Mouse (Mus musculus): ENCODE results near the gene Kirrel3. TPM values are rescaled to one million over a fixed set of nuclear protein-coding genes. Genes with fewer than 3 reads are reported as not detected.

Gene Kirrel3
- polyA plus RNA-seq, 1 experiment from 2014 or later: 0.23 TPM

GRCm38 (mm10) chr9:34562437-34563000 is 76.8 kb downstream of the Kirrel3 start:
- H3K9ac ChIP-seq: no peak overlapping the region
- H3K4me3 ChIP-seq (replicated peaks): no peak overlapping the region
- ATAC-seq (ENCODE audit: low read depth) (no peak), DNase-seq (no peak)
- no peaks in the 10 kb centered on the region for H3K36me3 ChIP-seq
- H3K27me3 ChIP-seq: no peaks in the 10 kb centered on the region
- H3K9me3 ChIP-seq (replicated peaks): no peaks in the 10 kb centered on the region
- H3K4me2 ChIP-seq: no peak overlapping the region
- no peak overlapping the region for H3K27ac ChIP-seq
- WGBS (ENCODE audit: insufficient replicate concordance): 62% methylated on average over 9 of the region's 9 CpGs
- H3K4me1 ChIP-seq (replicated peaks): no peaks in the 10 kb centered on the region

- Histone ChIP-seq H3K9me3 (replicated peaks) (no peaks in the 10 kb centered on the region), H3K9ac (no peak overlapping the region), H3K27ac (no peak overlapping the region), H3K36me3 (no peaks in the 10 kb centered on the region), H3K4me2 (no peak overlapping the region), H3K27me3 (no peaks in the 10 kb centered on the region), H3K4me3 (replicated peaks) (no peak overlapping the region), H3K4me1 (replicated peaks) (no peaks in the 10 kb centered on the region)
- WGBS (ENCODE audit: insufficient replicate concordance): 49% methylated on average over 4 of the region's 4 CpGs
- DNase-seq: no peak
- ATAC-seq (ENCODE audit: low read depth): no peak
Measured at GRCm38 (mm10) chr9:34573906-34574305, 88.2 kb downstream of the Kirrel3 start.

- Histone ChIP-seq H3K9ac (no peak overlapping the region), H3K36me3 (no peaks in the 10 kb centered on the region), H3K9me3 (replicated peaks) (no peaks in the 10 kb centered on the region), H3K4me2 (no peak overlapping the region), H3K4me1 (replicated peaks) (no peaks in the 10 kb centered on the region), H3K27me3 (no peaks in the 10 kb centered on the region), H3K27ac (no peak overlapping the region), H3K4me3 (replicated peaks) (no peak overlapping the region)
- ATAC-seq (ENCODE audit: low read depth) (no peak), DNase-seq (no peak)
- WGBS (ENCODE audit: insufficient replicate concordance): 75% methylated on average over 6 of the region's 6 CpGs
Measured at GRCm38 (mm10) chr9:34574611-34575010, 88.9 kb downstream of the Kirrel3 start.

- Histone ChIP-seq H3K4me1 (replicated peaks) (no peaks in the 10 kb centered on the region), H3K9me3 (replicated peaks) (no peaks in the 10 kb centered on the region), H3K27ac (no peak overlapping the region), H3K27me3 (no peaks in the 10 kb centered on the region), H3K9ac (no peak overlapping the region), H3K4me2 (no peak overlapping the region), H3K4me3 (replicated peaks) (no peak overlapping the region), H3K36me3 (no peaks in the 10 kb centered on the region)
- ATAC-seq (ENCODE audit: low read depth) (no peak), DNase-seq (no peak)
- WGBS (ENCODE audit: insufficient replicate concordance): 64% methylated on average over 6 of the region's 6 CpGs
Measured at GRCm38 (mm10) chr9:34579174-34579573, 93.5 kb downstream of the Kirrel3 start.

- WGBS (ENCODE audit: insufficient replicate concordance): 79% methylated on average over 1 of the region's 1 CpGs
- Histone ChIP-seq H3K27me3 (no peaks in the 10 kb centered on the region), H3K9me3 (replicated peaks) (no peaks in the 10 kb centered on the region), H3K27ac (no peak overlapping the region), H3K4me2 (no peak overlapping the region), H3K4me3 (replicated peaks) (no peak overlapping the region), H3K36me3 (no peaks in the 10 kb centered on the region), H3K4me1 (replicated peaks) (no peaks in the 10 kb centered on the region), H3K9ac (no peak overlapping the region)
- DNase-seq (no peak), ATAC-seq (ENCODE audit: low read depth) (no peak)
Measured at GRCm38 (mm10) chr9:34580059-34580458, 94.4 kb downstream of the Kirrel3 start.

- H3K27ac ChIP-seq: no peak overlapping the region
- DNase-seq (no peak), ATAC-seq (ENCODE audit: low read depth) (no peak)
- no peak overlapping the region for H3K9ac ChIP-seq
- no peak overlapping the region for H3K4me2 ChIP-seq
- 58% methylated on average over 1 of the region's 1 CpGs for WGBS (ENCODE audit: insufficient replicate concordance)
- no peaks in the 10 kb centered on the region for H3K27me3 ChIP-seq
- no peaks in the 10 kb centered on the region for H3K36me3 ChIP-seq
- H3K4me1 ChIP-seq (replicated peaks): no peaks in the 10 kb centered on the region
- no peak overlapping the region for H3K4me3 ChIP-seq (replicated peaks)
- H3K9me3 ChIP-seq (replicated peaks): no peaks in the 10 kb centered on the region
Measured at GRCm38 (mm10) chr9:34582496-34582895, 96.8 kb downstream of the Kirrel3 start.

- Histone ChIP-seq H3K4me2 (no peak overlapping the region), H3K27ac (no peak overlapping the region), H3K36me3 (no peaks in the 10 kb centered on the region), H3K27me3 (no peaks in the 10 kb centered on the region), H3K4me3 (replicated peaks) (no peak overlapping the region), H3K9ac (no peak overlapping the region), H3K9me3 (replicated peaks) (no peaks in the 10 kb centered on the region), H3K4me1 (replicated peaks) (no peaks in the 10 kb centered on the region)
- WGBS (ENCODE audit: insufficient replicate concordance): 29% methylated on average over 2 of the region's 2 CpGs
- no peak for DNase-seq
- no peak for ATAC-seq (ENCODE audit: low read depth)
Measured at GRCm38 (mm10) chr9:34585487-34585886, 99.8 kb downstream of the Kirrel3 start.

GRCm38 (mm10) chr9:34586080-34586479 is 100.4 kb downstream of the Kirrel3 start:
- no peak overlapping the region for H3K4me2 ChIP-seq
- no peaks in the 10 kb centered on the region for H3K4me1 ChIP-seq (replicated peaks)
- H3K27ac ChIP-seq: no peak overlapping the region
- H3K36me3 ChIP-seq: no peaks in the 10 kb centered on the region
- H3K4me3 ChIP-seq (replicated peaks): no peak overlapping the region
- DNase-seq: no peak
- H3K9me3 ChIP-seq (replicated peaks): no peaks in the 10 kb centered on the region
- H3K9ac ChIP-seq: no peak overlapping the region
- ATAC-seq (ENCODE audit: low read depth): no peak
- H3K27me3 ChIP-seq: no peaks in the 10 kb centered on the region
- WGBS (ENCODE audit: insufficient replicate concordance): 60% methylated on average over 2 of the region's 2 CpGs

- Histone ChIP-seq H3K9ac (no peak overlapping the region), H3K9me3 (replicated peaks) (no peaks in the 10 kb centered on the region), H3K4me2 (no peak overlapping the region), H3K4me1 (replicated peaks) (no peaks in the 10 kb centered on the region), H3K27ac (no peak overlapping the region), H3K27me3 (no peaks in the 10 kb centered on the region), H3K4me3 (replicated peaks) (no peak overlapping the region), H3K36me3 (no peaks in the 10 kb centered on the region)
- DNase-seq (no peak), ATAC-seq (ENCODE audit: low read depth) (no peak)
- WGBS (ENCODE audit: insufficient replicate concordance): 48% methylated on average over 1 of the region's 1 CpGs
Measured at GRCm38 (mm10) chr9:34589799-34590198, 104.1 kb downstream of the Kirrel3 start.

GRCm38 (mm10) chr9:34592073-34592610 is 106.4 kb downstream of the Kirrel3 start:
- Histone ChIP-seq H3K27me3 (no peaks in the 10 kb centered on the region), H3K9me3 (replicated peaks) (no peaks in the 10 kb centered on the region), H3K27ac (no peak overlapping the region), H3K4me2 (no peak overlapping the region), H3K9ac (no peak overlapping the region), H3K36me3 (no peaks in the 10 kb centered on the region), H3K4me3 (replicated peaks) (no peak overlapping the region), H3K4me1 (replicated peaks) (no peaks in the 10 kb centered on the region)
- ATAC-seq (ENCODE audit: low read depth): no peak
- WGBS (ENCODE audit: insufficient replicate concordance): 34% methylated on average over 3 of the region's 3 CpGs
- no peak for DNase-seq

- 62% methylated on average over 4 of the region's 4 CpGs for whole genome bisulfite sequencing (ENCODE audit: insufficient replicate concordance)
- H3K4me3 ChIP-seq (replicated peaks): no peak overlapping the region
- no peaks in the 10 kb centered on the region for H3K9me3 ChIP-seq (replicated peaks)
- H3K27me3 ChIP-seq: no peaks in the 10 kb centered on the region
- H3K4me1 ChIP-seq (replicated peaks): no peaks in the 10 kb centered on the region
- ATAC-seq (ENCODE audit: low read depth) (no peak), DNase-seq (no peak)
- H3K27ac ChIP-seq: no peak overlapping the region
- H3K4me2 ChIP-seq: no peak overlapping the region
- no peak overlapping the region for H3K9ac ChIP-seq
- H3K36me3 ChIP-seq: no peaks in the 10 kb centered on the region
Measured at GRCm38 (mm10) chr9:34593889-34594288, 108.2 kb downstream of the Kirrel3 start.

GRCm38 (mm10) chr9:34600326-34600725 is 114.6 kb downstream of the Kirrel3 start:
- no peak overlapping the region for H3K9ac ChIP-seq
- no peak for DNase-seq
- H3K9me3 ChIP-seq (replicated peaks): no peaks in the 10 kb centered on the region
- H3K4me3 ChIP-seq (replicated peaks): no peak overlapping the region
- no peaks in the 10 kb centered on the region for H3K4me1 ChIP-seq (replicated peaks)
- WGBS (ENCODE audit: insufficient replicate concordance): 20% methylated on average over 4 of the region's 4 CpGs
- no peak overlapping the region for H3K27ac ChIP-seq
- no peaks in the 10 kb centered on the region for H3K27me3 ChIP-seq
- no peak overlapping the region for H3K4me2 ChIP-seq
- ATAC-seq (ENCODE audit: low read depth): no peak
- H3K36me3 ChIP-seq: no peaks in the 10 kb centered on the region

All from liver, embryonic 13.5 days (tissue).